Mouse (Mus musculus) erythroblast, embryonic 14.5 days (primary cell): ENCODE data around the gene Nlgn3.

Source experiments
- GATA1 ChIP-seq: IDR thresholded peaks from 2 replicates; pipeline ENCODE4 v1.6.1; 2012; ENCODE audit warnings: low read length, inconsistent platforms, mixed read lengths
- TAL1 ChIP-seq: IDR thresholded peaks from 3 replicates; pipeline ENCODE4 v1.6.1; 2012; ENCODE audit warnings: low read length, inconsistent platforms, mixed read lengths

DNA sequence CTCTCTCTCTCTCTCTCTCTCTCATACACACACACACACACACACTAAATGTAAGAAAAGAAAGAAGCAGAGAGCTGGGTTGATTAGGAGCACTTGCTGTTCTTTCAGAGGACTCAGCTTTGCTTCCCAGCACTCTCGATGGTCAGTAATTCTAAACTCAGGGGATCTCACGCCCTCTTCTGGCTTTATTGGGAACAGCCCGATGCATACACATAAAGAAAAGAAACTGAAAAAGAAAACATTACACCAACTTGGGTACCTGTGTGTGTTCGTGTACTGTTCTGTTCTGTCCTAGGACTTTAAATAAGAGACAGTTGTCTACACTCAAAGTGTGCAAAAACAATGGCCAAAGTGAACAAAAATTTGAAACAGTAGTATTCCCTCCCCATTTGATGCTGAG lies 39.7 kb downstream of the Nlgn3 start:
- no peak for TF ChIP-seq GATA1
- TF ChIP-seq TAL1, result no peak
